Mouse (Mus musculus): ENCODE data around the gene Hmga2.

Hmga2 gene

GRCm38 (mm10) chr10:120473218-120473617 lies 3.1 kb downstream of the Hmga2 start:
- no peak for DNase-seq (ENCODE audit: low spot score in 2 of 2)

GRCm38 (mm10) chr10:120472606-120473005 lies 3.7 kb downstream of the Hmga2 start:
- no peak for DNase-seq (ENCODE audit: low spot score in 2 of 2)

DNA sequence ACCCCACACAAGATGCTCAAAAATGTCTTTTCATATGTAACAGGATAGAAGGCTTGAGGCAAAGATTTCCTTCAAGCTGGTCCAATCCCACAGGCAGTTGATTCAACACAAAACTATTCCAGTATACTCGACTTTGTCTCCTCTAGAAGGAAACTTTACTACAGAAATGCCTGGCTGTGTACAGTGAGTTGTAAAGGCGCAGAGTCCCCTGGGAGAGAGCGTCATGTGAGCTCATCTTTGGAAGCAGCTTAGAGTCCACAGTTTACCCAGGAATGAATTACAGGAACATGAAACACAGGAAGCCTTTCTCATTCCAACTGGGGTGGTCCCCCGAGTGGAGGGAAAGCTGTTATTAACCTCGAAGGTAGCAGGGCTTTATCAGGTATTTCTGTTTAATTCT lies 11.1 kb downstream of the Hmga2 start:
- no peak for DNase-seq (ENCODE audit: low spot score in 2 of 2)

DNA sequence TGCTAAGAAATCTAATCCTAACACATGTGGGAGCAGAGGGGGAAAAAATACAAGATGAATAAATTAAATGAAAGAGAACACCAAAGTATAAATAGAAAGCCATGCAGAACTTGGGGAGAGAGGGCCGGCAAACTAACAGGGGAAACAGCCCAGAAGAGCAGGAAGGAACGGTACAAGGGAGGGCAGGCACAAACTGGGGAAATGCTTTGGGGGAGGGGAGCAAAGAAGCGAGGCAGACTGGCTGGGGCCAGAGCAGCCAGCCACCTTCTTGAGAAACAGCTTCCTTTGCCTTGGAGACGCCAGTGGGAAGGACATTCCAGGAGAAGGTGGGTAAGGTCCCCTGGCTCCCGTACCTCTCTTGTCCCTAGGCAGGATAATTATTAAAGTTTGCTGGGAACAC lies 14.5 kb downstream of the Hmga2 start:
- DNase-seq (ENCODE audit: low spot score in 2 of 2): no peak

DNA sequence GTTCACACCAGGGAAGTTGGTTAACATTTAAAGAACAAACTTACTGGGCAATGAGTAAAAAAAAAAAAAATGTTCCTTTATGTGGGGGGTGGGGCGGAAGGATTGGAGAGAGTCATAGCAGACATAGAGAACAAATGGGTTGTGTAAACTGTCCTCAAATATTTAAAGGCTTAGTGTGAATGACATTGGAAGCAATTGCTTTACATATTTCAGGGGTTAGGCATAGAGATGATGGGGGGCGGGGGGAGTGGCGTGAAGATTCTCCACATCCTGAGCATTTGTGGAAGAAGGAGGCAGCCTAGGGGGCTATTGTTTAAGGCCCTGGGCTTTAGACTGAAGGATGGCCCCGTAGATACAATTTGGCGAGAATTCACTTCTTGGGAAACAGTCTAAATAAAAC lies 15.0 kb downstream of the Hmga2 start:
- no peak for DNase-seq (ENCODE audit: low spot score in 2 of 2)

DNA sequence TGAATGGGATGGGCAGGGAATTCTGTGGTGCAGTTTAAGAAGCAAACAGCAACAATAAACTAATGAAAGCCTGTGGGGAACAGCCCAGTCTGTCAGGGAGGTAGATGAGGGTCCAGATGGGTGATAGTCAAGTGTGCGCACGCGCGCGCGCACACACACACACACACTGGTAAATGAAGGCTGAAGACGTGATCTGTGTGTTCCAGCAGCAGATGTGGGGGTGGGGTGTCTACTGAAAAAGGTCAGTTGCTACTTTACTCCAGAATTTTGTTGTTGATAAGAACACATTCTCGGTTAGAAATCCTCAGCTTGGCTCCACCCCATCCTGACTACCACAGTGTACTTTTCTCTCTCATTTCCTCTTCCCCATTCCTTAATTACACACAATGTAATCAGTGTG lies 17.4 kb downstream of the Hmga2 start:
- no peak for DNase-seq (ENCODE audit: low spot score in 2 of 2)

DNA sequence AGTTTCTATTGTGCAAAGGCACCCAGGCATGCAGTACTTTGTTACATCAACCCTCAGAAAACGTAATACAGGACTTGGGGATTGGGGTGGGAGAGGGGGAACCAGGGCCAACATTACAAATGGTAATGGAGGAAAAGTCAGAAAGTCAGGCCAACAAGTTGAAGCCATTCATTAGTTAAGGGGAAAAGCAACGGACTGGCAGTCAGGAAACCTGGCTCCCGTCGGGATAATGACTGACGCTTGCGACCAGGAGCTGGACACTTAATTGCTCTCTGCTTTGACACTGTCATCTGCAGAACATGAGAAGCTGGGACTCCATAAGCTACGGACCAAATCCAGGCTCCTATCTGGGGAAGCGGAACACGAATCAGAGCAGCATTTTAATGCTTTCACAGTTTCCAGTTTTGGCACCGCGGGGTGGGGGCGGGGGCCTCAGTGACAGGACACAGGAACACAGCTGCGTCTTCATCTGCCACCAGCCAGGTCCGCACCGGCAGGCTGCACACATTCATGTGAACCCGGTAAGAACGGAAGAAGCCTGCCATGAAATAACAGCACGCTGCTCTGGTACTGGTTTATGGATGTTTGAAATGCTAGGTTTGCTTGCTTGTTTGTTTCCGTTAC lies 26.5 kb downstream of the Hmga2 start:
- no peak for DNase-seq (ENCODE audit: low spot score in 2 of 2)

DNA sequence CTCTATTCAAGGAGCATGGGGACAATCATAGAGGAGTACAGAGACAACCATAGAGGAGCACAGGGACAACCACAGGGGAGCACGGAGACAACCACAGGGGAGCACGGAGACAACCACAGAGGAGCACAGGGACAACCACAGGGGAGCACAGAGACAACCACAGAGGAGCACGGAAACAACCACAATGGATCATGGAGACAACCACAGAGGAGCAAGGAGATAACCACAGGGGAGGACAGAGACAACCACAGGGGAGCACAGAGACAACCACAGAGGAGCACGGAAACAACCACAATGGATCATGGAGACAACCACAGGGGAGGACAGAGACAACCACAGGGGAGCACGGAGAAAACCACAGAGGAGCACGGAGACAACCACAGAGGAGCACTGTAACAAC lies 29.5 kb downstream of the Hmga2 start:
- DNase-seq (ENCODE audit: low spot score in 2 of 2): no peak

- no peak for DNase-seq (ENCODE audit: low spot score in 2 of 2)
These were observed 30.1 kb downstream of the Hmga2 start for GRCm38 (mm10) chr10:120446206-120446605.

DNA sequence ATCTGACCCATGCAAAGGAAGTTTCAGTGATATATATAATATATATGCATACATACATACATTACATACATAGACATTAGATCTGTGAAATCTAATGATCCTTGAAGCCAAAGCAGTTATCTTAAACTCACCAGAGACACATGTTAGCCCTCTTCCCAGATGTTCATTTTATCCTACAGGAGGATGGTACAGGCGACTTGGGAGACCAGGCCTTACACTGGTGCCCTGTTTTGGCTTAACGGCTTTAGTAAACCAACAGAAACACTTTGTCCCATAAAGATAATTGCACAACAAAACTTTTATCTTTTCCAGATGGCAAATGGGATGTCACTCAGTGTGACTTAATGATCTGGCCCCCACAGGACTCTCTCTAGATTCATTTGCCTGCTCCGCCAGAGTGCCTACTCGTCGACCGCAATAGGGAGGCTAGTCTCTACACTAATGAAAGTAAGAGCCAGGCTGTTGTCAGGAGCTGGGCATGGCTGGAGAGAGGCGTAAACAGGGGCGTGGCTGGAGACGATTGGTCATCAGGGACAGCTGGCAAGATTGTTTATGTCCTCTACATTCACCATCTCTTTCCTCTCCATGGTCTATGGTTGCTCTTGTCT lies 31.7 kb downstream of the Hmga2 start:
- DNase-seq (ENCODE audit: low spot score in 2 of 2): no peak

GRCm38 (mm10) chr10:120443757-120444311 lies 32.4 kb downstream of the Hmga2 start:
- DNase-seq (ENCODE audit: low spot score in 2 of 2): no peak

DNA sequence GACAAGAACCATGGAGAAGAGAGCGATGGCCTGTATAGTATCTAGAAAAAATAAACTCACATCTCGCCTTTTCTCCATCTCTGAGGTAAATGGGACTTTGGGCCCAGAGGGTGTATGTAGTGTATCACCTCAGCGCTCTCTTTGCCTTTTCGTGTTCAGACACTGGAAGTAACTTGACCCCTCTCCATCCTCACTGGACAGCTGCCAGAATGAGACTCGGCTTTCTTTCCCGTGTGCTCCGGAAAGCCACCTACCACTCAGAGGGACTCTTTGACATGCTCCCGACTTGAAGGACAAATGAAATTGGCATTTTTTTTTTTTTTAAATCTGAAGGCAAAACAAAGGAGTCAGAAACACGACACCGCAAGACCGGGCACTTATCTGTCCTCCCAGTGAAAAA lies 35.0 kb downstream of the Hmga2 start:
- no peak for DNase-seq (ENCODE audit: low spot score in 2 of 2)

DNA sequence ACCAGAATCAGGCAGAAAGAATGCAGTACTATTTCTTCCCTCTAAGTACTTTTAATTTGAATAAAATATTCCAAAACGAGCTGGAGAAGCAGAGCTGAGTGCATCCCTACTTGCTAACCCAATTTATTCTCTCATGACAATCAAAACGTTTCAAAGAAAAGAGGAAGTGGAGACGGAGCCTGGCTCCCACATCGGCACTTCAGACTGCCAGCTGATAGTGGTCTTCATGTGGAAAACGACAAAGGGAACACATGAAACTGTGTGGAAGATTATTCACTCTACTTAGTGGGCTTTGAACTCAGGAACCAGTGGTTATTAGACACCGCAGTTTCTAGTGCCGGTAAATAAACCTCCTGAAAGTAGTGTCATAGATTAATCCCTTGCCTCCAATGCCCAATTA lies 41.8 kb downstream of the Hmga2 start:
- no peak for DNase-seq (ENCODE audit: low spot score in 2 of 2)

GRCm38 (mm10) chr10:120433463-120433815 lies 42.8 kb downstream of the Hmga2 start:
- DNase-seq (ENCODE audit: low spot score in 2 of 2): no peak

DNA sequence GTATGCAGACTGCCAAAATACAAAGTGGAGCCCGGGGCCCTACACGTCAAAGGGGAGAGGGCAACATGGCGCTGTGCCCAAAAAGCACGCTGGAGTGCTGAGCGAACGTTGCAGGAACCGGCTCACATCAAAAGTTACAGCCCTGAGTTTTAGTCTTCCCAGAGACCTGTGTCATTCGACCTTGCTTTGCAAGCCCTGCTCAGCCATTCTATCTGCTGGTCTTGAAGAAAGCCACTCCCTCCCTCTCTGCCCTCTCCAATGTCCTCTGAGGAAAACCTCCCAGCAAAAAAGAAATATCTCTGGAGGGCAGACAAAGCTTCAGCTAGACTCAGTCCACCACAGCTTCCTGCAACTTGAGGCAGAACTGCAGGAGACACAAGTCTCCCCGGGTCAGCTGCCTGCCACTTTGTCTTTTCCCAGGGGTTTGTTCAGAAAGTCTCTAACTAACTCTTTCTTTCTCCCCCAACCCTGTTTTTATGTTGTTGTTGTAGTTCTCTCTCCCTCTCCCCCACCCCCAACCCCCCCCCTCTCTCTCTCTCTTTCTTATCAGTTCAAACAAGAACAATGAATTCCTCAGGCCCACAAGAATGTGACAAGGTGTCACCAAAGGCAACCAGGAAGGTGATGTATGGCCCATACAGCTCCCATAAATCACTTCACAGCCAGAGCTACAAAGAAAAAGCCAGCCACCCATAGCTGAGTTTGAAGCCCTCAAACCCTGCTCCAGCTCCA lies 43.4 kb downstream of the Hmga2 start:
- no peak for DNase-seq (ENCODE audit: low spot score in 2 of 2)

DNA sequence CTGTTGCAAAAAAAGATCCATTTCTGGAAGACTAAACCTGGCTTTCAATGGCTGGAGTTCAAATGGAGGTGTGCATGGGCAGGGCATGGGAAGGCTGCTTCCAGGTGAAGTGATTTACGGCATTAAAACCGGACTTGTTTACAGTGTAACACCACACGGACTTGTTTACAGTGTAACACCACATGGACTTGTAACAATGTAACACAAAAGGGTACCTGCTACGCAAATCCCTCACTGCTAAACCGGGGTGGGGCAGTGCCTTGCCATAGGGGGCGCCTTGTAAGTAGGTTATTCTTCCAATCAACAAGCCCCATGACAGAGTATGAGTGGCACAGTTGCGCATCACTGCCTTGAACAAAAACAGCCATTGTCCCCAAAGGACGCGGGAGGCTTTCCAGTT lies 44.2 kb downstream of the Hmga2 start:
- DNase-seq (ENCODE audit: low spot score in 2 of 2): no peak

GRCm38 (mm10) chr10:120431435-120431834 lies 44.8 kb downstream of the Hmga2 start:
- DNase-seq (ENCODE audit: low spot score in 2 of 2): no peak

GRCm38 (mm10) chr10:120430422-120430821 lies 45.8 kb downstream of the Hmga2 start:
- DNase-seq (ENCODE audit: low spot score in 2 of 2): no peak

DNA sequence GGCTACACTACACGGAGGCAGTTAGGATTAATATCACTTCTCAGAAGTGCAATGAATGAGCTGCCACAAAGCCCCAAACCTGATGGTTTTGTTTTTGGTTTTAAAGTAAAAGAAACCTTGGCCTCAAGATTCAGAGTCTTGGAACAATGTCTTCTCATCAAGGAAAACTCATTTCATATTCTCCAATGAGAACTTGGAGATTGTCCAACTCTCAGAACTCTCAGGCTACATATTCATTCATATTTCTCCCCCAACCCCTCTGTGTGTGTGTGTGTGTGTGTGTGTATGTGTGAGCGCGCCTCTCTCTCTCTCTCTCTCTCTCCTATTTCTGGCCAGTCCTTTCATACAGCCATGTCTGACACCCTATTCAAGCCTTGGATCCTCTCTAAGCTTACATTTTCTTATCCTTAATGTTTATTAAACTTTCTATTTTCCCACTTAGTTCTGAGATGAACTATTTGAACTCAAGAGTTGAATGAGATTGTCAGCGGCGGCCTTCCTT lies 46.5 kb downstream of the Hmga2 start:
- DNase-seq (ENCODE audit: low spot score in 2 of 2): no peak

GRCm38 (mm10) chr10:120429199-120429551 lies 47.1 kb downstream of the Hmga2 start:
- DNase-seq (ENCODE audit: low spot score in 2 of 2): no peak

DNA sequence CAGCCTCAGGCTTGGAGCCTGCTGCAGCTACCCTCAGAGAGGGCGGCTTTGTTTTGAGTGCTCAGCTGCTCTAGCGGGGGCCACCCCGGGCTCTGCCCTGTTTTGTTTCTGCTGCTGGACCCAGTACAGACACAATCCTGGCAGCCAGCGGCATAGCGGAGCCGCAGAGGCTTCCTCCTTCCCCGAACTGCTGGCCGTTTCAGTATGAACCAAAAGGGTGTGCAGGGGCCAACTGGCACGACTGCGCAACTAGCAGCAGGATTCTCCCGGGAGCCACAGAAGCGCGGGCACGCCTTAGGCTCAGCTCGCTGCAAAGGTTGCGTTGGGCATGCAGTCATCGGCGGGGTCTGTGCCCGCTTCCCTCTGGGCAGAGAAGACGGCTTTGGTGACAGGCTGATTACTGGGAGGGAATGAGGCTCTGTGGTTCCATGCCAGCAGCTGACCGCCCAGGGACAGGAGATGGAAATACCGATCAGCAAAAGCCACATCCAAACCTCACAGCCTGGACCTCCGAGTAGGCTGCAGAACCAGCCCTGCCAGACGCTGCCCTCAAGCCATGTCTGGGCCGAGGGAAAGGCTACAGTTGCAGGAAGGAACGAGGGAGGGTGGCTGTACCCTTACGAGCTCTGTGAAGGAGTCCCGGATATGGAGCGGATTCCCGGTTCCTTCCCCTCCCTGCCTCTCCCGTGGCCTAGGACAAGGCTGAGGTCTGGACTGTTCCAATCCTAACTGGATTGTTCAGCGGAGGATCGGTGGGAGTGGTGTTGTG lies 47.7 kb downstream of the Hmga2 start:
- DNase-seq (ENCODE audit: low spot score in 2 of 2): no peak

DNA sequence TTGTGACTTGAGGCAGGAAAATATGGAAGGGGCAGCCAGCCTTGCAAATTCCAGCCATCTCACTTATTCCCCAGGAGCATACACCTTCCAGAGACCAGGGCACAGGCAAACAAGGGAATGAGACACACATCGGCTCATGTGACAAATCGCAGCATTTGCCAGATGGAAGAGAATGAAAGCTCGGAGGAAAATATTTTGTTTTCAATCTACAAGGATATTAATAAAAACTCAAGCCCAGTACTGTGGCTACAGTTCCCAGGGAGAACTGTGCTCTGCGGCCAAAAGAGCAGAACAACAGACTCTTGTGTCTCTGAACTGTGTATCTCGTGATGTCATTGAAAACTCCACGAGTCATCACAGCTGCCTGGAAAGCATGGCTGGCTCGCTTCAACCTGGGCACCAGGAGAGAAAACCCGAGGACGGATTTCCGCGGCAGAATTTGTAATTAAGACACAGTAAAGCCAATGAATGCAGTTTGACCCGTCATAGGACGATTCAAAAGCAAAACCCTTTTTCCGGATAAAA lies 50.1 kb downstream of the Hmga2 start:
- DNase-seq (ENCODE audit: low spot score in 2 of 2): no peak
